In genomic region chrX:73477500-73477899, GRCm38 (mm10) we compare ENCODE assay signal across 37 mouse cellular contexts. TPM values are rescaled to one million over a fixed set of nuclear protein-coding genes. Genes with fewer than 3 reads are reported as not detected.
DNase-seq lines count a peak whose midpoint lies in the region; ATAC-seq and TF ChIP-seq lines count a peak whose summit lies in the region.
"Had no signal": no experiment of that assay in that cellular context is flagged by ENCODE, and none has a peak within 500 bp of the region (broad histone marks: within the 10 kb centered on the region; RNA-seq: fewer than 3 reads in every experiment).

No protein-coding gene starts in this region.

- H3K4me3 ChIP-seq in heart, embryonic 15.5 days: no peak overlapping the region
- H3K4me3 ChIP-seq in lung, embryonic 15.5 days: no peak overlapping the region
- H3K4me3 ChIP-seq in myocyte: no peak overlapping the region
- H3K4me3 ChIP-seq: embryonic facial prominence, embryonic 12.5 days; forebrain, embryonic 10.5 days; forebrain, embryonic 15.5 days; hindbrain, embryonic 13.5 days; limb, embryonic 13.5 days; liver, embryonic 13.5 days; midbrain, embryonic 13.5 days had no signal

- 78% methylated on average over 2 of the region's 2 CpGs for WGBS in heart, embryonic 15.5 days
- WGBS in lung, embryonic 15.5 days: 81% methylated on average over 2 of the region's 2 CpGs

- H3K79me2 ChIP-seq in myocyte (ENCODE audit: control insufficient read depth, insufficient read depth): no peaks in the 10 kb centered on the region

- no peaks in the 10 kb centered on the region for H3K36me3 ChIP-seq in heart, embryonic 15.5 days
- H3K36me3 ChIP-seq in lung, embryonic 15.5 days: no peaks in the 10 kb centered on the region
- H3K36me3 ChIP-seq in myocyte (ENCODE audit: control insufficient read depth, insufficient read depth): no peaks in the 10 kb centered on the region
- H3K36me3 ChIP-seq: embryonic facial prominence, embryonic 12.5 days; forebrain, embryonic 10.5 days; forebrain, embryonic 15.5 days; G1E; hindbrain, embryonic 13.5 days; limb, embryonic 13.5 days; liver, embryonic 13.5 days; midbrain, embryonic 13.5 days had no signal

- H3K9ac ChIP-seq in heart, embryonic 15.5 days: no peak overlapping the region
- H3K9ac ChIP-seq in lung, embryonic 15.5 days: no peak overlapping the region
- H3K9ac ChIP-seq: embryonic facial prominence, embryonic 12.5 days; forebrain, embryonic 15.5 days; hindbrain, embryonic 13.5 days; limb, embryonic 13.5 days; liver, embryonic 13.5 days; midbrain, embryonic 13.5 days had no signal

- no peak for TF ChIP-seq POLR2A in myocyte (IDR thresholded peaks at IDR 0.05; ENCODE audit: insufficient read length, low read depth)

- no peaks in the 10 kb centered on the region for H3K9me3 ChIP-seq in heart, embryonic 15.5 days (replicated peaks)
- H3K9me3 ChIP-seq in lung, embryonic 15.5 days: no peaks in the 10 kb centered on the region
- H3K9me3 ChIP-seq: embryonic facial prominence, embryonic 12.5 days; forebrain, embryonic 10.5 days; forebrain, embryonic 15.5 days; G1E; hindbrain, embryonic 13.5 days; limb, embryonic 13.5 days; liver, embryonic 13.5 days; midbrain, embryonic 13.5 days had no signal

- H3K27ac ChIP-seq in heart, embryonic 15.5 days: 0 out of 2 replicates have a peak overlapping the region, but pooled peaks have one; percentile 60
- peak overlapping the region; percentile 88; the same call in 1 of the 2 replicates for H3K27ac ChIP-seq in lung, embryonic 15.5 days
- H3K27ac ChIP-seq: forebrain, embryonic 10.5 days; forebrain, embryonic 15.5 days; hindbrain, embryonic 13.5 days; macrophage; midbrain, embryonic 13.5 days had no signal

- ATAC-seq in heart, embryonic 15.5 days (replicated peaks; ENCODE audit: insufficient number of reproducible peaks, insufficient read depth, low FRiP score, low read depth): no peak
- ATAC-seq in lung, embryonic 15.5 days (ENCODE audit: borderline replicate concordance, extremely low read depth, low FRiP score, low TSS enrichment): no peak
- ATAC-seq: forebrain, embryonic 15.5 days; midbrain, embryonic 13.5 days had no signal

- H3K4me1 ChIP-seq in heart, embryonic 15.5 days (replicated peaks): peaks cover 5% of the 10 kb centered on the region
- peaks cover 49% of the 10 kb centered on the region for H3K4me1 ChIP-seq in lung, embryonic 15.5 days
- H3K4me1 ChIP-seq: forebrain, embryonic 15.5 days; midbrain, embryonic 13.5 days had no signal

- no peak overlapping the region for H3K4me2 ChIP-seq in heart, embryonic 15.5 days
- no peak overlapping the region for H3K4me2 ChIP-seq in lung, embryonic 15.5 days
- H3K4me2 ChIP-seq in myocyte (ENCODE audit: low read depth): peak overlapping the region; percentile 6
- H3K4me2 ChIP-seq: embryonic facial prominence, embryonic 12.5 days; forebrain, embryonic 15.5 days; hindbrain, embryonic 13.5 days; limb, embryonic 13.5 days; liver, embryonic 13.5 days; midbrain, embryonic 13.5 days had no signal

- H3K27me3 ChIP-seq in heart, embryonic 15.5 days: 0 out of 2 replicates have a peak, but pooled peaks cover 3% of the 10 kb centered on the region
- H3K27me3 ChIP-seq in lung, embryonic 15.5 days: no peaks in the 10 kb centered on the region; the same call in 1 of the 2 replicates
- H3K27me3 ChIP-seq in myocyte (ENCODE audit: control insufficient read depth, insufficient read depth, insufficient read length): no peaks in the 10 kb centered on the region
- H3K27me3 ChIP-seq: forebrain, embryonic 15.5 days; hindbrain, embryonic 13.5 days; midbrain, embryonic 13.5 days; Patski had no signal

- H3ac ChIP-seq in myocyte (ENCODE audit: control insufficient read depth, insufficient read length): no peak overlapping the region

- DNase-seq in adrenal gland, postnatal 14 days: peak; percentile 36
- no peak for DNase-seq in adrenal gland, adult 18-20 months (ENCODE audit: low spot score in 2 of 2)
- no peak for DNase-seq in heart, adult 18-20 months
- no peak for DNase-seq in lung, postnatal 36 days
- DNase-seq: cerebellum, adult 9-11 months; embryo, embryonic 11 days; heart, postnatal 4 days; kidney, adult 9 months; kidney, postnatal 4 days; liver, embryonic 13.5 days; lung, adult 18-20 months; thymus, postnatal 4 days had no signal

TF ChIP-seq in myocyte, 11 proteins besides CTCF, POLR2A, EP300 and RAD21:
- TF ChIP-seq POLR2AphosphoS2 (IDR thresholded peaks at IDR 0.05; ENCODE audit: insufficient read length, low read depth) (no peak), MYOD1 (IDR thresholded peaks at IDR 0.05; ENCODE audit: control insufficient read depth in 1 of 3, insufficient read length in 2 of 3, low read depth in 2 of 3) (no peak)

RNA-seq across cellular contexts. Expression of gene Bgn, which starts 5.9 kb away (rescaled TPM):
- total RNA-seq in adrenal gland, postnatal 14 days (2021): 183 and 214 TPM in 2 replicates
- total RNA-seq in adrenal gland, adult 18-20 months (2021): 100 to 1,000 TPM; 221 to 292 TPM
- polyA plus RNA-seq in heart, embryonic 15.5 days (2015; fragmentation: Nextera tagmentation; extraction: Ambion mirVana): 110 and 151 TPM in 2 replicates
- 100 to 1,000 TPM; 174 to 186 TPM for total RNA-seq in heart, adult 18-20 months (2021)
- 155 and 183 TPM in 2 replicates for polyA plus RNA-seq in lung, embryonic 15.5 days (2015; fragmentation: Nextera tagmentation; extraction: Ambion mirVana)
- 1,139 TPM for polyA plus RNA-seq in myocyte (2012; fragmentation: generic; extraction: Trizol)
- total RNA-seq: G1E had no signal
- polyA plus RNA-seq: G1E had no signal

RNA-seq across cellular contexts. Expression of gene Haus7, which starts 18.7 kb away (rescaled TPM):
- 22.8 and 25.2 TPM in 2 replicates for total RNA-seq in adrenal gland, postnatal 14 days (2021)
- total RNA-seq in adrenal gland, adult 18-20 months (2021): 10 to 100 TPM; 20.7 to 27.4 TPM
- 40.3 and 41.3 TPM in 2 replicates for polyA plus RNA-seq in heart, embryonic 15.5 days (2015; fragmentation: Nextera tagmentation; extraction: Ambion mirVana)
- 1 to 10 TPM; 6.2 to 9.1 TPM for total RNA-seq in heart, adult 18-20 months (2021)
- 64.4 and 66.9 TPM in 2 replicates for polyA plus RNA-seq in lung, embryonic 15.5 days (2015; fragmentation: Nextera tagmentation; extraction: Ambion mirVana)
- 32.6 TPM for polyA plus RNA-seq in myocyte (2012; fragmentation: generic; extraction: Trizol)

RNA-seq across cellular contexts. Expression of gene Atp2b3, which starts 25.4 kb away (rescaled TPM):
- total RNA-seq in adrenal gland, postnatal 14 days (2021): 16.3 and 20.9 TPM in 2 replicates
- 10 to 100 TPM; 42.1 to 52.8 TPM for total RNA-seq in adrenal gland, adult 18-20 months (2021)
- 0.18 and 0.25 TPM in 2 replicates for polyA plus RNA-seq in heart, embryonic 15.5 days (2015; fragmentation: Nextera tagmentation; extraction: Ambion mirVana)
- total RNA-seq in heart, adult 18-20 months (2021): under 1 TPM; 0.17 to 0.28 TPM
- polyA plus RNA-seq in lung, embryonic 15.5 days (2015; fragmentation: Nextera tagmentation; extraction: Ambion mirVana): 0.09 and 0.13 TPM in 2 replicates
- polyA plus RNA-seq in myocyte (2012; fragmentation: generic; extraction: Trizol): 0.07 TPM
- total RNA-seq: G1E; megakaryocyte-erythroid progenitor cell, adult 5-6 weeks had no signal
- polyA plus RNA-seq: G1E; thymus, postnatal 0 days had no signal

RNA-seq across cellular contexts. Expression of gene Trex2, which starts 42.4 kb away (rescaled TPM):
- not detected in 2 replicates for total RNA-seq in adrenal gland, postnatal 14 days (2021)
- not detected for total RNA-seq in adrenal gland, adult 18-20 months (2021)
- polyA plus RNA-seq in heart, embryonic 15.5 days (2015; fragmentation: Nextera tagmentation; extraction: Ambion mirVana): not detected in 2 replicates
- not detected for total RNA-seq in heart, adult 18-20 months (2021)
- not detected in 2 replicates for polyA plus RNA-seq in lung, embryonic 15.5 days (2015; fragmentation: Nextera tagmentation; extraction: Ambion mirVana)
- not detected for polyA plus RNA-seq in myocyte (2012; fragmentation: generic; extraction: Trizol)
- total RNA-seq: G1E; gastrocnemius, adult 18-20 months; gastrocnemius, postnatal 4 days; heart, postnatal 4 days; layer of hippocampus, adult 8-10 months; layer of hippocampus, postnatal 25 days; left cerebral cortex, adult 8-10 months; left cerebral cortex, postnatal 36 days; megakaryocyte-erythroid progenitor cell, adult 5-6 weeks had no signal
- polyA plus RNA-seq: embryonic facial prominence, embryonic 12.5 days; forebrain, embryonic 10.5 days; forebrain, embryonic 15.5 days; frontal cortex, adult 2 months; G1E; hindbrain, embryonic 13.5 days; intestine, embryonic 16.5 days; limb, embryonic 13.5 days; liver, embryonic 13.5 days; macrophage; midbrain, embryonic 13.5 days; neural tube, embryonic 14.5 days; Patski; stomach, embryonic 14.5 days; testis, adult 2 months had no signal

Comparison
In these comparisons a context has a peak if more than half of its experiments do, and no peak if none do; other contexts are left out.
1. RNA of gene Atp2b3, which starts 25.4 kb away (total RNA-seq): 42.1 to 52.8 TPM in adrenal gland, adult 18-20 months and 16.3 to 20.9 TPM in adrenal gland, postnatal 14 days; 0.17 to 0.28 TPM in heart, adult 18-20 months; every median in the first group is over 10 times any median in the second.